Mouse (Mus musculus) midbrain, embryonic 16.5 days (tissue): ENCODE measurements around the gene Inafm1. TPM values are rescaled to one million over a fixed set of nuclear protein-coding genes. Genes with fewer than 3 reads are reported as not detected.
"Not testable (repeated sequence)": the region's sequence is repeated elsewhere in the genome, so short reads cannot be mapped to it uniquely, and the experiment has no call there.

Experiments used
- ATAC-seq: fragments of 200-750 bp; cut with Nextera tagmentation; 2 replicates; pipeline ENCODE4 v1.8.0; 2017; ENCODE audit warnings: moderate TSS enrichment
- H3K27ac ChIP-seq: fragments of 300-500 bp; sonication (generic); 2 replicates; pipeline ENCODE4 v1.5.1; 2014; ENCODE audit warnings: mild to moderate bottlenecking, low read length, mixed read lengths
- H3K27me3 ChIP-seq: fragments of 300-500 bp; sonication (generic); 2 replicates; pipeline ENCODE4 v1.6.1; 2014; ENCODE audit warnings: low read depth, low read length, mixed read lengths; ENCODE audit not compliant: control insufficient read depth, insufficient read depth
- H3K36me3 ChIP-seq: fragments of 300-500 bp; sonication (generic); 2 replicates; pipeline ENCODE4 v1.6.1; 2014; ENCODE audit warnings: mild to moderate bottlenecking, low read length, moderate library complexity, mixed read lengths; ENCODE audit not compliant: control insufficient read depth, insufficient read depth
- H3K4me1 ChIP-seq: fragments of 300-500 bp; sonication (generic); 2 replicates; pipeline ENCODE4 v1.6.1; 2014; ENCODE audit warnings: mild to moderate bottlenecking, low read length, mixed read lengths; ENCODE audit not compliant: control insufficient read depth, insufficient read depth
- H3K4me2 ChIP-seq: fragments of 300-500 bp; sonication (generic); 2 replicates; pipeline ENCODE4 v1.6.1; 2014; ENCODE audit warnings: mild to moderate bottlenecking, low read length, mixed read lengths
- H3K4me3 ChIP-seq: fragments of 300-500 bp; sonication (generic); 2 replicates; pipeline ENCODE4 v1.5.1; 2014; ENCODE audit warnings: low read depth, mild to moderate bottlenecking, low read length, moderate library complexity, mixed read lengths
- H3K9ac ChIP-seq: fragments of 300-500 bp; sonication (generic); 2 replicates; pipeline ENCODE4 v1.6.1; 2014; ENCODE audit warnings: low read depth, low read length, mixed read lengths
- H3K9me3 ChIP-seq: fragments of 300-500 bp; sonication (generic); replicated peaks from 2 replicates; pipeline ENCODE4 v1.6.1; 2014; ENCODE audit warnings: mild to moderate bottlenecking, low read length, mixed read lengths; ENCODE audit not compliant: control insufficient read depth, poor library complexity, severe bottlenecking
- WGBS: fragments of 180-500 bp; shearing (Covaris S2); extraction: QIAGEN DNeasy Blood & Tissue Kit; methylation state at CpG from one replicate; pipeline ENCODE4 v1.1.7; 2014; 5-methylcytosine and 5-hydroxymethylcytosine counted together
- polyA plus RNA-seq: library from polyadenylated mRNA; unstranded; fragments of >200 nt; fragmentation: Nextera tagmentation; extraction: Ambion mirVana; gene quantifications from 2 replicates; pipeline ENCODE4 v1.2.1, GENCODE M21; 2015

The Inafm1 gene
- polyA plus RNA-seq, 1 experiment from 2014 or later: 49.3 TPM

DNA sequence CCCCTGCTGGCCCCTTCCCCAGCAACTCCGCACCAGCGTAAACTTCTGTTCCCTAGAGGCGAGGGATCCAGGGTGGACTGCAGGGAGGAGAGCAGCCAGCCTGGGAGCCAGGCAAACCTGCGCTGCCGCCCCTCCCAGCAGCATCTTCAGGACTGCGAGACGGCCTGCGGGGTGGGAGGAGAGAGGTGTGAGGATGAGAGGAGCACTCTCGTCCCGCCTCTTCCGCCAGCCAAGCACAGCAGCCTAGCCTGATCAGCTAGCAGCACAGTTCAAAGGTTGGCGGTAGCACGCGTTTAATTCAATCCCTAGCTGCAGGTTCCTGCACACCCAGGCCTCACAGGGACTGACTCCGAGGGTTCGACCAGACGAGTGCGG, 336 bp upstream of the Inafm1 start:
- Histone ChIP-seq H3K4me3 (peak overlapping the region; percentile 85), H3K4me2 (peak overlapping the region; percentile 65), H3K4me1 (peaks cover 27% of the 10 kb centered on the region), H3K27ac (peak overlapping the region; percentile 97), H3K9ac (peak overlapping the region; percentile 95), H3K9me3 (no peaks in the 10 kb centered on the region), H3K36me3 (peaks cover 20% of the 10 kb centered on the region), H3K27me3 (no peaks in the 10 kb centered on the region)
- ATAC-seq: peak; percentile 78
- WGBS: under 1% methylated on average over 16 of the region's 18 CpGs

DNA sequence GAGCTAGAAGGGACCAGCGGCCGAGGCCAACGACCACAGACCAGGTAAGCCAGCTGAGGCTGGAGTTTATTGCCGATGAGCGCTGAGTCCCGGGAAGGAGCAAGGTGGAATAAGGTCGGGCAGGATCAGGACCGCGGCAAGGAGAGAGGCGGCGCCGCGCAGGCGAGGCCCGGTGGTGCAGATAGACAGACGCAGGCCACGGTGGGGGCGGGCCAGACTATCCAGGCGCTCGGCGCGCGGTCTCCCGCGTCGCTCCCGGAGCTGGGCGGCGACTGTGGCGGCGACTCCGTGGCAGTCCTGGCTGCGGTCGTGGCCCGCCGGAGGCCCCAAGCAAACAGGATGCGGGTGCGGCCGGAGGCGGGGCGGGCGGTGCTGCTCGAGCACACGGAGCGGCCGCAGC, 736 bp downstream of the Inafm1 start:
- H3K4me3 ChIP-seq: peak overlapping the region; percentile 85
- H3K27me3 ChIP-seq: no peaks in the 10 kb centered on the region
- peak; percentile 82 for ATAC-seq
- H3K9ac ChIP-seq: peak overlapping the region; percentile 95
- H3K4me2 ChIP-seq: peak overlapping the region; percentile 65
- H3K36me3 ChIP-seq: peaks cover 16% of the 10 kb centered on the region
- H3K4me1 ChIP-seq: peaks cover 27% of the 10 kb centered on the region
- H3K9me3 ChIP-seq: no peaks in the 10 kb centered on the region
- WGBS: 0% methylated on average over 43 of the region's 46 CpGs
- H3K27ac ChIP-seq: peak overlapping the region; percentile 97

DNA sequence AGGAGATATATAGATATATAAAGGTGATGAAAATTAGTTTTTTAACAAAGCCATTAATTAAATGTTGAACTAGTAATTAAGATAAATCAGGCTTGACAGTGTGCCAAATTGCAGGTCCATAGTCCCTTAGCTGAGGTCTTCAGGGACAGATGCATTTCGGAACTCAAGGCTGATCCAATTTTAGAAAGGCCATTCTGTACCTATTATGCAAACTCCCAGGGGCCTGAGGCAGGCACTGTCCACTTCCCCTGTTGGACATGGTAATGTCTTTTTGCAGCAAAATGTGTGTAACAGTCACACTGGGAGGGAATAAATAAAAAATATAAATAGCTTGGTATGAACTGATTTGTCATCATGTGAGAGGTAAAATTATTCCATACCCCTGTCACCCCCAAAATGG, 2.3 kb downstream of the Inafm1 start:
- Histone ChIP-seq H3K27me3 (no peaks in the 10 kb centered on the region), H3K36me3 (peaks cover 9% of the 10 kb centered on the region; the same call in 1 of the 2 replicates), H3K9me3 (no peaks in the 10 kb centered on the region), H3K27ac (no peak overlapping the region), H3K4me2 (peak overlapping the region; percentile 65), H3K9ac (peak overlapping the region; percentile 95), H3K4me3 (no peak overlapping the region; the same call in 1 of the 2 replicates), H3K4me1 (peaks cover 27% of the 10 kb centered on the region)
- no peak for ATAC-seq
- WGBS: 50% methylated on average over 1 of the region's 1 CpGs

- H3K4me3 ChIP-seq, H3K27me3 ChIP-seq, H3K9me3 ChIP-seq, H3K9ac ChIP-seq, H3K4me2 ChIP-seq, H3K27ac ChIP-seq, H3K36me3 ChIP-seq, ATAC-seq, H3K4me1 ChIP-seq: not testable (repeated sequence)
- 91% methylated on average over 7 of the region's 7 CpGs for WGBS
Measured at GRCm38 (mm10) chr7:16266593-16266992, 6.8 kb downstream of the Inafm1 start.

GRCm38 (mm10) chr7:16265856-16266255, 7.6 kb downstream of the Inafm1 start:
- no peak overlapping the region for H3K27ac ChIP-seq
- no peaks in the 10 kb centered on the region for H3K27me3 ChIP-seq
- H3K4me2 ChIP-seq: no peak overlapping the region
- H3K36me3 ChIP-seq: no peaks in the 10 kb centered on the region
- peaks cover 3% of the 10 kb centered on the region for H3K9me3 ChIP-seq
- peaks cover 3% of the 10 kb centered on the region for H3K4me1 ChIP-seq
- H3K4me3 ChIP-seq: no peak overlapping the region
- H3K9ac ChIP-seq: no peak overlapping the region
- 85% methylated on average over 11 of the region's 11 CpGs for WGBS
- no peak for ATAC-seq

GRCm38 (mm10) chr7:16263843-16264242, 9.6 kb downstream of the Inafm1 start:
- Histone ChIP-seq H3K9ac (no peak overlapping the region), H3K4me1 (no peaks in the 10 kb centered on the region), H3K9me3 (peaks cover 3% of the 10 kb centered on the region), H3K4me3 (no peak overlapping the region), H3K27me3 (no peaks in the 10 kb centered on the region), H3K36me3 (no peaks in the 10 kb centered on the region), H3K4me2 (no peak overlapping the region), H3K27ac (no peak overlapping the region)
- ATAC-seq: no peak
- WGBS: 84% methylated on average over 5 of the region's 5 CpGs

- Histone ChIP-seq H3K27ac (no peak overlapping the region), H3K4me1 (no peaks in the 10 kb centered on the region), H3K9me3 (peaks cover 3% of the 10 kb centered on the region), H3K36me3 (no peaks in the 10 kb centered on the region), H3K9ac (no peak overlapping the region), H3K4me2 (no peak overlapping the region), H3K4me3 (no peak overlapping the region), H3K27me3 (no peaks in the 10 kb centered on the region)
- 32% methylated on average over 8 of the region's 8 CpGs for WGBS
- no peak for ATAC-seq
Measured at GRCm38 (mm10) chr7:16263015-16263787, 10.2 kb downstream of the Inafm1 start.

GRCm38 (mm10) chr7:16261097-16261496, 12.3 kb downstream of the Inafm1 start:
- WGBS: 75% methylated on average over 1 of the region's 1 CpGs
- H3K9me3 ChIP-seq: peaks cover 3% of the 10 kb centered on the region
- H3K9ac ChIP-seq: no peak overlapping the region
- H3K4me1 ChIP-seq: no peaks in the 10 kb centered on the region
- no peak overlapping the region for H3K27ac ChIP-seq
- no peaks in the 10 kb centered on the region for H3K27me3 ChIP-seq
- H3K4me3 ChIP-seq: no peak overlapping the region
- ATAC-seq: no peak
- no peaks in the 10 kb centered on the region for H3K36me3 ChIP-seq
- H3K4me2 ChIP-seq: no peak overlapping the region

DNA sequence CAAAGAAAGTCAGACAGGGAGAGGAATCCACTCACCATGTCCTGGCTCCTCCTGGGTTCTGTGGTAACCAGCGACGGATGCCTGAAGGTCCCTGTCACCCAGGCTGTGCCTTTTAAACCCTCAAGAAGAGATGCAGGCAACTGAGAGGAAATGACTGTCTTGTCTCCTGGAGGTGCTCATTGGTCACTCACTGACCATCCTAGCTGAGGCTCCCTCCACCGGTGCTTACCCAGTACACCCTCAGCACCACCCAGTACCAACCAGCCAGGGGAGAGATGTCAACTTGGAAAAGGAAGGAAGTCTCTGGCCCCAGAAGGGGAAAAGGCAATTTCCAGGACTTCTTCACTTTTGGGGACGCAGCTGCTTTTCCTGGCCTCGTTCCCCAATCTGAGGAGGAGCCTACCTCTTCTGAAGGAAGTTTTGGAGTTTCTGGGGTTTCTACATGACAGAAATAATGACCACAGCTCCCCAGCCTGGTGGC, 14.3 kb downstream of the Inafm1 start, which contains the start of gene C5ar1:
TSS of gene C5ar1 (minus strand) at position 431 of the 481 bp plus-strand sequence.
- Histone ChIP-seq H3K4me2 (no peak within 1 kb of the TSS), H3K27ac (no peak within 1 kb of the TSS), H3K27me3 (no peaks in the 10 kb centered on the region), H3K4me1 (no peaks in the 10 kb centered on the region), H3K9ac (no peak within 1 kb of the TSS), H3K9me3 (no peaks in the 10 kb centered on the region), H3K4me3 (no peak within 1 kb of the TSS), H3K36me3 (no peaks in the 10 kb centered on the region)
- WGBS: 93% methylated on average over 5 of the region's 5 CpGs
- ATAC-seq: no peak
